Mouse (Mus musculus): ENCODE measurements around the gene Rack1. TPM values are rescaled to one million over a fixed set of nuclear protein-coding genes. Genes with fewer than 3 reads are reported as not detected.
A peak's percentile ranks its signal among the peaks of the same experiment; 100 is the strongest.

The Rack1 gene
- polyA plus RNA-seq, 1 experiment: 101 TPM

GRCm38 (mm10) chr11:48852624-48853473 is 52.7 kb downstream of the Rack1 start:
- TF ChIP-seq TAL1 (IDR thresholded peaks at IDR 0.05; ENCODE audit: low read length) (no peak), GATA1 (IDR thresholded peaks at IDR 0.05; ENCODE audit: low read length) (no peak)
- Histone ChIP-seq H3K9me3 (ENCODE audit: control insufficient read depth, low read length) (peaks cover 6% of the 10 kb centered on the region), H3K27me3 (ENCODE audit: control insufficient read depth) (peaks cover 39% of the 10 kb centered on the region), H3K4me1 (ENCODE audit: control insufficient read depth) (peaks cover 52% of the 10 kb centered on the region), H3K36me3 (ENCODE audit: control insufficient read depth) (no peaks in the 10 kb centered on the region), H3K4me3 (replicated peaks) (peak overlapping the region; percentile 76)

DNA sequence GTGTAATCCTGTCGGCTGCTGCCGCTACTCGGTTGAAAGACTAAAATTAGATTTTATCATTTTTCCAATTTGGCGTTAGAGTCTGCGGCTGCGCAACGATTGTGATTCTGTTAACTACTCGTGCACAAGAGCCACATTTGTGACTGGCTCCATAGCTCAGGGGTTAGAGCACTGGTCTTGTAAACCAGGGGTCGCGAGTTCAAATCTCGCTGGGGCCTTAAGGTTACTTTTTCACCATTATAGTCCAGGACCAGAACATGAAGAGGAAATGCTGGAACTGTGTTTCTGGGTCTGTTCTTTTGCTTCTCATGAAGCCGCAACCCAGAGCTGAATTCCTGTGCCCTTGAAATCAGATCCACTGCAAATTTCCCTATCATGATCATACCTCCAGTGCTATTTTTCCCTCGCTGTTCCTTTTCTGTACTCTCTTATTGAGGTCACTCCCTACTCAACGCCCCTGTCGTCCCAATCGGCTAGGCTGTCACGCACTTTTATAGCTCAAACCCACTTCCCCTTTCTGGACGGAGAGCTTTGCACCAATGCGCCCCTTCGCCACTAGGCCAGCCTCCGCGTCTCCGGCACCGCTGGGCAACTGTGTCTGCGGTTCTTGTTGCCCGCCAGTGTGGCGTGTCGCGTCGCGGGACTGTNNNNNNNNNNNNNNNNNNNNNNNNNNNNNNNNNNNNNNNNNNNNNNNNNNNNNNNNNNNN is 53.5 kb downstream of the Rack1 start:
- no peaks in the 10 kb centered on the region for H3K36me3 ChIP-seq (ENCODE audit: control insufficient read depth)
- TF ChIP-seq TAL1 (IDR thresholded peaks at IDR 0.05; ENCODE audit: low read length): no peak
- TF ChIP-seq GATA1 (IDR thresholded peaks at IDR 0.05; ENCODE audit: low read length): no peak
- peaks cover 42% of the 10 kb centered on the region for H3K27me3 ChIP-seq (ENCODE audit: control insufficient read depth)
- peaks cover 60% of the 10 kb centered on the region for H3K4me1 ChIP-seq (ENCODE audit: control insufficient read depth)
- H3K9me3 ChIP-seq (ENCODE audit: control insufficient read depth, low read length): peaks cover 6% of the 10 kb centered on the region
- H3K4me3 ChIP-seq (replicated peaks): peak overlapping the region; percentile 76

Other genes with a start within 250 kb of the Rack1 start
- gene Trim41, start 17.0 kb downstream of the Rack1 start, polyA plus RNA-seq (2012): 2.6 and 3.9 TPM in 2 replicates
- not detected in 2 replicates for gene Trim7, start 25.8 kb downstream of the Rack1 start, polyA plus RNA-seq (2012)
- gene Gm12184, start 26.3 kb downstream of the Rack1 start, polyA plus RNA-seq (2012): 4.5 and 4.6 TPM in 2 replicates
- gene Irgm1, start 71.4 kb downstream of the Rack1 start, polyA plus RNA-seq (2012): 0.11 TPM in 1 of 2 replicates, not detected in the other
- gene Gm5431, start 101.9 kb downstream of the Rack1 start, polyA plus RNA-seq (2012): not detected in 2 replicates
- 0.08 and 0.19 TPM in 2 replicates for gene Psme2b, start 145.9 kb downstream of the Rack1 start, polyA plus RNA-seq (2012)
- gene Olfr56, start 178.6 kb downstream of the Rack1 start, polyA plus RNA-seq (2012): 0.02 TPM in 1 of 2 replicates, not detected in the other
- not detected in 2 replicates for gene 9930111J21Rik1, start 179.1 kb downstream of the Rack1 start, polyA plus RNA-seq (2012)
- gene Gm12185, start 191.9 kb downstream of the Rack1 start, polyA plus RNA-seq (2012): not detected in 2 replicates
- gene Tgtp1, start 193.8 kb downstream of the Rack1 start, polyA plus RNA-seq (2012): not detected in 2 replicates

All from erythroblast, embryonic 14.5 days (primary cell).